Mouse (Mus musculus) E14TG2a.4 (cell line): ENCODE measurements around the gene Cacna2d4.

Experiments
- CTCF ChIP-seq: conservative IDR thresholded peaks from 2 replicates; pipeline ENCODE4 v1.5.1; 2014; ENCODE audit warnings: low read length
- POU5F1 ChIP-seq: IDR thresholded peaks from 2 replicates; pipeline ENCODE4 v1.6.1; 2014; ENCODE audit warnings: low read length, borderline replicate concordance

DNA sequence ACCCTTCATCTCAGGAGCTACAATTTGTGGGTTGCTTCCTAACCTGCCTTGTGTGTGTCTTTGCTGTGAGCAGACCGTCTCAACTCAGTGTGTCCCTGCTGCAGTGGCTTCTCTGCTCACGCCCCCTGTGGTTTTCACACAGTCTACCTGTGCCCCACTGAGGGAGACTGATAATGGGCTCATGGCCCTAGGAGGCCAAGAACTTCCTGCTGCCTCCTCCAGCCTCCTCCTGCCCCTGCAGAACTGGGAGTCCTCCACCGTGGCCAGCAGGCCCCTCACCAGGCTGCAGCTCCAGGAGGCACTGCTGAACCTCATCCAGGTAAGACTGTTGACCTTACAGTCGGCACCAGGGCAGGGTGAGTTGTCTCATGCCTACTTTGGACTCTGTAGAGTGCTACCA, 18.7 kb upstream of the Cacna2d4 start:
- TF ChIP-seq CTCF (no peak), POU5F1 (no peak)
